Mouse (Mus musculus): ENCODE results near the gene Rhot2. TPM values are rescaled to one million over a fixed set of nuclear protein-coding genes. Genes with fewer than 3 reads are reported as not detected.
"Not testable (repeated sequence)": the region's sequence is repeated elsewhere in the genome, so short reads cannot be mapped to it uniquely, and the experiment has no call there.

Gene Rhot2
- polyA plus RNA-seq, 1 experiment from 2014 or later: 7.1 TPM

DNA sequence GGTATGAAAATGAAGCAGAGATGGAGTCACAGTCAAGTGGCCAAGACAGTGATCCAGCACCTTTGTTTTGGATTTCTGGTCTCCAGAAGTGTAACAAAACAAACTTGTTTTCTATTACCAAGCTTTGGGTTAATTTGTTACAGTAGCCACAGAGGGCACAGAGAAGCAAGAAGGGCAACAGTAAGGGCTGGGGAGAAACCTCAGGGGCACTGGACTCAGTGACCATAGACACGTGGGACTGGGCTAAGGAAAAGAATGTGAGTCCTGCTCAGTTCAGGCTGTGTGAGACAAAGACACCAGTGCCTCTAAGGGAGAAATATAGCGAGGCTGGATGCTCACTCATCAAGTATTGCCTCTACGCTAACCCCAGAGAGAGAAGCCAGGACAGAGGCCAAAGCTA lies 28.0 kb upstream of the Rhot2 start:
- Histone ChIP-seq H3K4me3 (ENCODE audit: low read depth, low read length) (no peak overlapping the region), H3K4me2 (ENCODE audit: low read depth, low read length) (no peak overlapping the region), H3K27me3 (ENCODE audit: control insufficient read depth, insufficient read depth, low read length) (no peaks in the 10 kb centered on the region), H3K4me1 (ENCODE audit: control insufficient read depth, insufficient read depth, low read length) (peaks cover 3% of the 10 kb centered on the region), H3K27ac (replicated peaks; ENCODE audit: low read depth, low read length) (no peak overlapping the region), H3K9ac (replicated peaks; ENCODE audit: low read length) (no peak overlapping the region), H3K36me3 (replicated peaks; ENCODE audit: control insufficient read depth, insufficient read depth, low read depth, low read length) (no peaks in the 10 kb centered on the region), H3K9me3 (replicated peaks; ENCODE audit: control insufficient read depth, low read length) (no peaks in the 10 kb centered on the region)
- ATAC-seq (replicated peaks; ENCODE audit: insufficient number of reproducible peaks, low FRiP score, low TSS enrichment, low read depth): no peak
- no peak for DNase-seq (ENCODE audit: low spot score)
- WGBS: 77% methylated on average over 3 of the region's 3 CpGs

DNA sequence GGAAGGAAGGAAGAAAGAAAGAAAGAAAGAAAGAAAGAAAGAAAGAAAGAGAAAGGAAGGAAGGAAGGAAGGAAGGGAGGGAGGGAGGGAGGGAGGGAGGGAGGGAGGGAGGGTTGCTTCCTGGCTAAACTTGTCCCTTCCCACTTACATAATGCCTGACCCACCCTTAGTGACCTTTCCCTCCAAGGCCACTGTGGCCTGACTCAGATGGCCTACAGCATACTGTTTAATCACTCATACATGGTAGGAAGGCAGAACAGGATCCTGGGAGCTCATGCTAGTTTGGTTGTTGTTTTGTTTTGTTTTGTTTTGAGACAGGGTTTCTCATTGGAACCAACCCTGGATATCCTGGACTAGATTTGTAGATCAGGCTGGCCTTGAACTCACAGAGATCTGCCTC lies 26.9 kb upstream of the Rhot2 start:
- H3K4me3 ChIP-seq (ENCODE audit: low read depth, low read length); H3K9ac ChIP-seq (replicated peaks; ENCODE audit: low read length); H3K9me3 ChIP-seq (replicated peaks; ENCODE audit: control insufficient read depth, low read length); H3K36me3 ChIP-seq (replicated peaks; ENCODE audit: control insufficient read depth, insufficient read depth, low read depth, low read length); H3K27ac ChIP-seq (replicated peaks; ENCODE audit: low read depth, low read length); H3K4me1 ChIP-seq (ENCODE audit: control insufficient read depth, insufficient read depth, low read length); H3K27me3 ChIP-seq (ENCODE audit: control insufficient read depth, insufficient read depth, low read length); ATAC-seq (replicated peaks; ENCODE audit: insufficient number of reproducible peaks, low FRiP score, low TSS enrichment, low read depth); DNase-seq (ENCODE audit: low spot score); H3K4me2 ChIP-seq (ENCODE audit: low read depth, low read length): not testable (repeated sequence)

DNA sequence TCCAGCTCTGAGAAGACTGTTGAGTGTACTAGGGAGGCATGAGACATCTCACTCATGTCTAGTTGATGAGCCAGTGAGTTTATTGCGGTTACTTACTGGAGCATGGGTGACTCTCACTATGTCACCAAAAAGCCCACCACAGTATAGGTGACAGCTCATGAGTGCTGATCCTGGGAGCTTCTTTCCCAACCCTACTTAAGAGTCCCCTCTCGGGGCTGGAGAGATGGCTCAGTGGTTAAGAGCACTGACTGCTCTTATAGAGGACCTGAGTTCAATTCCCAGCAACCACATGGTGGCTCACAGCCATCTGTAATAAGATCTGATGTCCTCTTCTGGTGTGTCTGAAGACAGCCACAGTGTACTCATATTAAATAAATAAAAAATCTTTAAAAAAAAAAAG lies 25.3 kb upstream of the Rhot2 start:
- Histone ChIP-seq H3K9ac (replicated peaks; ENCODE audit: low read length) (no peak overlapping the region), H3K4me2 (ENCODE audit: low read depth, low read length) (no peak overlapping the region), H3K4me3 (ENCODE audit: low read depth, low read length) (no peak overlapping the region), H3K27ac (replicated peaks; ENCODE audit: low read depth, low read length) (no peak overlapping the region), H3K4me1 (ENCODE audit: control insufficient read depth, insufficient read depth, low read length) (peaks cover 6% of the 10 kb centered on the region), H3K27me3 (ENCODE audit: control insufficient read depth, insufficient read depth, low read length) (no peaks in the 10 kb centered on the region), H3K9me3 (replicated peaks; ENCODE audit: control insufficient read depth, low read length) (no peaks in the 10 kb centered on the region), H3K36me3 (replicated peaks; ENCODE audit: control insufficient read depth, insufficient read depth, low read depth, low read length) (no peaks in the 10 kb centered on the region)
- WGBS: 85% methylated on average over 2 of the region's 2 CpGs
- DNase-seq (ENCODE audit: low spot score): no peak
- no peak for ATAC-seq (replicated peaks; ENCODE audit: insufficient number of reproducible peaks, low FRiP score, low TSS enrichment, low read depth)

DNA sequence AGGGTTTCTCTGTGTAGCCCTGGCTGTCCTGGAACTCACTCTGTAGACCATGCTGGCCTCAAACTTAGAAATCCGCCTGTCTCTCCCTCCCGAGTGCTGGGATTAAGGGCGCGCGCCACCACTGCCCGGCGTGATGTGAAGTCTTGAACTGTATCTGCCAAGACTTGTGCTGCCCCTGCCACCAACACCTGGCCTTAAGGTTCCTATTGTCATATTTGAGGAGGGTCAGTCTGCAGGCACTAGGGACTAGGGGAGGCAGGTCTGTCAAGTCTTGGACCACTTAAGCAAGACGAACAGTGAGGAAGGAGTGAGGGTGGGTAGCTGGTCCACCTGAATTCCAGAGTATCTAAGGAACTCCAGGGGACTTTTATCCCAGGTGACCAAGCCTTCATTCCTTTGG lies 24.8 kb upstream of the Rhot2 start:
- Histone ChIP-seq H3K36me3 (replicated peaks; ENCODE audit: control insufficient read depth, insufficient read depth, low read depth, low read length) (no peaks in the 10 kb centered on the region), H3K4me2 (ENCODE audit: low read depth, low read length) (no peak overlapping the region)
- WGBS: 89% methylated on average over 8 of the region's 8 CpGs

DNA sequence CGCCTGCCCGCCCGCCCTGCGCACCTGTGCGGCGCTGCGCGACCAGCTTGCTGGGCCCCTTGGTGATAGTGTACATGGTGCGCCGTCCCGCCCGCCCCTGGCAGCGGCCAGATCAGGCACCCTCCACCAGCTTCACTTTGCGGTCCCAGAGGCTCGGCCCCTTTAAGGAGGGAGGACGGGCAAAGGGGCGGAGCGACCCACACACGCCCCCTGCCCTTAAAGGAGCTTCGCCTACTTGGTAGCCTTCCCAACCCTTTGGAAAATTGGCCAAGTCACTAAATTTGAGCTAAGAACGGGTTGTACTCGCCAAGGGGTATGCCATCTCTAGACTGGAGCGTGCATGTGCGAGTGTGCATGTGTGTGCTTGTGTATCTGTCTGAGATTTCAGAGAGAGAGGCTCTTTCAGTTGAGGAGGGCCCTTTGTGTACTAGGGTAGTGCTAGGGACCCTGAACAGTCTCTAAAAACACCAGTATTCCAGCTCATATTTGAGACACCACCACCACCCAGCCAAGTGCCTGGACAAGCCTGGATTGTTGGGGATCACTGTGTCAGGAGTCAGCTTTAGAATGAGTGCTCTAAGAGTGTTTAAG lies 24.0 kb upstream of the Rhot2 start, which contains the start of gene Mcrip2:
Gene Mcrip2 (minus strand): TSS at position 164 of the 591 bp plus-strand sequence.
- Histone ChIP-seq H3K4me3 (ENCODE audit: low read depth, low read length) (peak within 1 kb of the TSS; percentile 75), H3K9ac (replicated peaks; ENCODE audit: low read length) (peak within 1 kb of the TSS; percentile 55), H3K9me3 (replicated peaks; ENCODE audit: control insufficient read depth, low read length) (no peaks in the 10 kb centered on the region), H3K36me3 (replicated peaks; ENCODE audit: control insufficient read depth, insufficient read depth, low read depth, low read length) (no peaks in the 10 kb centered on the region), H3K27me3 (ENCODE audit: control insufficient read depth, insufficient read depth, low read length) (no peaks in the 10 kb centered on the region), H3K4me2 (ENCODE audit: low read depth, low read length) (peak within 1 kb of the TSS; percentile 99), H3K4me1 (ENCODE audit: control insufficient read depth, insufficient read depth, low read length) (peaks cover 6% of the 10 kb centered on the region), H3K27ac (replicated peaks; ENCODE audit: low read depth, low read length) (no peak within 1 kb of the TSS)
- WGBS: 1% methylated on average over 24 of the region's 24 CpGs
- ATAC-seq (replicated peaks; ENCODE audit: insufficient number of reproducible peaks, low FRiP score, low TSS enrichment, low read depth) (peak; percentile 79), DNase-seq (ENCODE audit: low spot score) (peak; percentile 88)

More for the DNA sequence above, 24.8 kb upstream of the Rhot2 start:
- DNase-seq (ENCODE audit: low spot score) (no peak), ATAC-seq (replicated peaks; ENCODE audit: insufficient number of reproducible peaks, low FRiP score, low TSS enrichment, low read depth) (no peak)
- no peak overlapping the region for H3K9ac ChIP-seq (replicated peaks; ENCODE audit: low read length)
- H3K4me3 ChIP-seq (ENCODE audit: low read depth, low read length): no peak overlapping the region
- no peak overlapping the region for H3K27ac ChIP-seq (replicated peaks; ENCODE audit: low read depth, low read length)
- H3K9me3 ChIP-seq (replicated peaks; ENCODE audit: control insufficient read depth, low read length): no peaks in the 10 kb centered on the region
- no peaks in the 10 kb centered on the region for H3K27me3 ChIP-seq (ENCODE audit: control insufficient read depth, insufficient read depth, low read length)
- peaks cover 6% of the 10 kb centered on the region for H3K4me1 ChIP-seq (ENCODE audit: control insufficient read depth, insufficient read depth, low read length)

DNA sequence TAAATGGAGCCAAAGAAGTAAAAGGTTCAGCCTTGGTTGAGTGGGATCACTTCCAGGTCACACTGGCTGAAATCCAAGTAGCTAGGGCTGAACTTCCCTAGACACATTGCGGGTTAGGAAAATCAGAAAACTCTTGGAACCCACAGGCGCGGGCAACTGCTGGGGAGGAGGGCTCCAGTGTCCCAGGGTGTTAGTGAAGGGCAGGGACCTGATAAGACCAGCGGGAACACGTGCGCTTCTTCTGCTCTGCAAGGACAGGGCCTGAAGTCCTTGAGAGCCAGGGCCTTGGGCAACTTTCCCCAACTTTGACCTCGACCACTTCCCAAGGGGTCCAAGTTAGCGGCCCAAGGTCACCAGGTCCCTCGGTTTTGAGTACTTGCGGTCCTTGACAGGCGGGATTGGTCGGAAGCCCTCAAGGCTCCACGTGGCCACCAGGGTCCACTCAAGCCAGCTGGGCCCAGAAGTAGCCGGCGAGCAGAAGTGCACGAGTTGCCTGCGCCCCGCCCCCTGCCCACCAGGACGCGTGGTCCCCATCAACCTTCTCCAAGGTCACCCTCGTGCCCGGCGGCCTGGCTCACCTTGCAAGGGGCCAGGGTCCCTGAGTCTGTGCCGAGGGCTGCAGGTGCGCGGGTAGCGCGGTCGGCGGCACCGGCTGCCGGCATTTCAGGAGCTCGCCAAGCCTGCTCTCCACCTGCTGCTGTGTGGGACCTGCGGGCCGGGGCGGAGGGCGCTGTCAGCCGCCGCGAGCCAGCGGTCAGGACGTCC lies 23.4 kb upstream of the Rhot2 start:
- peaks cover 6% of the 10 kb centered on the region for H3K4me1 ChIP-seq (ENCODE audit: control insufficient read depth, insufficient read depth, low read length)
- H3K9ac ChIP-seq (replicated peaks; ENCODE audit: low read length): peak overlapping the region; percentile 55
- DNase-seq (ENCODE audit: low spot score) (peak; percentile 44), ATAC-seq (replicated peaks; ENCODE audit: insufficient number of reproducible peaks, low FRiP score, low TSS enrichment, low read depth) (peak; percentile 44)
- H3K27me3 ChIP-seq (ENCODE audit: control insufficient read depth, insufficient read depth, low read length): no peaks in the 10 kb centered on the region
- H3K9me3 ChIP-seq (replicated peaks; ENCODE audit: control insufficient read depth, low read length): no peaks in the 10 kb centered on the region
- peak overlapping the region; percentile 75 for H3K4me3 ChIP-seq (ENCODE audit: low read depth, low read length)
- H3K27ac ChIP-seq (replicated peaks; ENCODE audit: low read depth, low read length): no peak overlapping the region
- WGBS: under 1% methylated on average over 41 of the region's 42 CpGs
- no peaks in the 10 kb centered on the region for H3K36me3 ChIP-seq (replicated peaks; ENCODE audit: control insufficient read depth, insufficient read depth, low read depth, low read length)
- peak overlapping the region; percentile 99 for H3K4me2 ChIP-seq (ENCODE audit: low read depth, low read length)

DNA sequence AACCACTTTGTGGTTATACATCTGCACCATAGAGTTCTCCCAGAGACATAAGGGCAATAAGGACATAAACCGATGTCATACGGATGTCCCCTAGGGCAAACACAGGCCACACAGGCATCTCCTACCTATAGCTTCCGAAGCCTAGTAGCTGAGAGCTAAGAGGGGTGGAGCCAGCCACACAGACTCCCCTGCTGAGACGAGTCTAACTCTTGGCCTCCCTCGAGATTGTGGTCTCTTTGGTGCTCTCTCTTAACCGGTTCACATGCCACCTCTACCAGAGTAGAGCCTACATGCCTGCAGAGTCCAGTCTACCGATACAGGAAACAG lies 22.8 kb upstream of the Rhot2 start:
- ATAC-seq (replicated peaks; ENCODE audit: insufficient number of reproducible peaks, low FRiP score, low TSS enrichment, low read depth) (no peak), DNase-seq (ENCODE audit: low spot score) (no peak)
- Histone ChIP-seq H3K4me3 (ENCODE audit: low read depth, low read length) (peak overlapping the region; percentile 75), H3K36me3 (replicated peaks; ENCODE audit: control insufficient read depth, insufficient read depth, low read depth, low read length) (no peaks in the 10 kb centered on the region), H3K9me3 (replicated peaks; ENCODE audit: control insufficient read depth, low read length) (no peaks in the 10 kb centered on the region), H3K9ac (replicated peaks; ENCODE audit: low read length) (no peak overlapping the region), H3K27me3 (ENCODE audit: control insufficient read depth, insufficient read depth, low read length) (no peaks in the 10 kb centered on the region), H3K4me2 (ENCODE audit: low read depth, low read length) (peak overlapping the region; percentile 99), H3K27ac (replicated peaks; ENCODE audit: low read depth, low read length) (no peak overlapping the region), H3K4me1 (ENCODE audit: control insufficient read depth, insufficient read depth, low read length) (peaks cover 6% of the 10 kb centered on the region)
- WGBS: 12% methylated on average over 7 of the region's 7 CpGs

DNA sequence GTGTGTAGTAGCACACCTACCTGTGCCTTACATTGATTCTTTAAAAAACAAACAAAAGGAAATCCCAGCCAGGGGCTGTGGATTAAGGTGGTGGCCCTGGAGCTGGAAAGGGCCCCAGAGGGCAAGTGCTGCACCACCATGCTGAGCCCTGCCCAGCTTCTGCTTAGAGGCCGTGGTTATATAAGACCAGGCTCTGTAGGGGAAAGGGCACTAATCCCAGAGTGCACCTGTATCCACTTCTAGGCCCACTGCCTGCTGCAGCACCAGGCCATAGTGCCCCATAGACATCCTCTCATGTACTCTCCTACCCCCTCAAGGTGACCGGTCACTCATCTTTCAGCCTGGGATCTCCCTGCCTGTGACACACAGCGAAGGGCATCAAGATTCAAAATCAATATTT lies 21.5 kb upstream of the Rhot2 start:
- Histone ChIP-seq H3K36me3 (replicated peaks; ENCODE audit: control insufficient read depth, insufficient read depth, low read depth, low read length) (no peaks in the 10 kb centered on the region), H3K4me2 (ENCODE audit: low read depth, low read length) (no peak overlapping the region), H3K27me3 (ENCODE audit: control insufficient read depth, insufficient read depth, low read length) (no peaks in the 10 kb centered on the region), H3K9me3 (replicated peaks; ENCODE audit: control insufficient read depth, low read length) (no peaks in the 10 kb centered on the region), H3K4me1 (ENCODE audit: control insufficient read depth, insufficient read depth, low read length) (peaks cover 10% of the 10 kb centered on the region), H3K27ac (replicated peaks; ENCODE audit: low read depth, low read length) (no peak overlapping the region), H3K4me3 (ENCODE audit: low read depth, low read length) (no peak overlapping the region), H3K9ac (replicated peaks; ENCODE audit: low read length) (no peak overlapping the region)
- 86% methylated on average over 3 of the region's 3 CpGs for WGBS
- no peak for ATAC-seq (replicated peaks; ENCODE audit: insufficient number of reproducible peaks, low FRiP score, low TSS enrichment, low read depth)
- no peak for DNase-seq (ENCODE audit: low spot score)
